Mouse (Mus musculus) mature B cell (primary cell): ENCODE measurements around the gene Slc22a15.

Source experiments
- in situ Hi-C: fragments of 300-500 bp; cut with MboI; formaldehyde crosslinking; loops from 2 replicates; pipeline ENCODE4 v1.14.3; 2019

The Slc22a15 gene

DNA sequence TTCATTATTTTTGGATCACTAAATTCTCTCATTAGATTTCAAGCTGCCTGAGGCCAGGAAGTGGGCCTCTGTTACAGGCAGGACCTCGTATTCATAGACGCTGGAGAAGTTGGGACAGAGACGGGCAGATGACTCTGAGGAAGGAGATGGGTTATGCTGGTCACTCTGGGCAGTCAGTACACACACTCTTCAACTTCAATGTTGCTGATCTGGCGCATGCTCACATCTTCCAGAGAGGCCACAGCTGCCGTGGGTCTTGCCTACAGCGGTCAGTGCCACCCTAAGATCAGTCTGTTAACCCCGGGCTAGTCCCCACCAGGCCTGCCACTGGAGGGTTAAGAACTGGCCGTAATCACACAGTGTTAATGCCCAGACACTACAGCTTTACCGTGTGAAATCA, 52.3 kb downstream of the Slc22a15 start:
- in situ Hi-C loops, result no loop called here

DNA sequence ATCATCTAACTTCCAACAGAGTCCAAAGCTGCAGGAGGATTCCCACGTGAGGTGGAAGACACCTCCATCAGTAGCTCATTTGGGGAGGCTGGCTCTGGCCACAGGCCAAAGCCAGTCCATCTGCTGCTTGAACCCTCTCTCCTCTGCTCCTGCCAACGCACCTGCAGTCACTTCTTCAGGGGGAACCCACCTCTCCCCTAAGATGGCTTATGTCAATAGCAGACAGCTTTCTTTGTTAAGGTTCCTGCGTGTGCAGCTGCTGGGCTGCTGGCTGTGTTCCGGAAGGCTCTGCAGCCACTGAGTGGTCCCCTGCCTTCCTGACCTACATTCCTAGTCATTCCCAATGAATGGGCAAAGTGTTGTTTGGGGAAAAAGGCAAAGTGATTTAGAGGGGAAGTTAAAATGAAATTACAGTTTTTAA, 57.2 kb downstream of the Slc22a15 start:
- in situ Hi-C loops, result no loop called here

DNA sequence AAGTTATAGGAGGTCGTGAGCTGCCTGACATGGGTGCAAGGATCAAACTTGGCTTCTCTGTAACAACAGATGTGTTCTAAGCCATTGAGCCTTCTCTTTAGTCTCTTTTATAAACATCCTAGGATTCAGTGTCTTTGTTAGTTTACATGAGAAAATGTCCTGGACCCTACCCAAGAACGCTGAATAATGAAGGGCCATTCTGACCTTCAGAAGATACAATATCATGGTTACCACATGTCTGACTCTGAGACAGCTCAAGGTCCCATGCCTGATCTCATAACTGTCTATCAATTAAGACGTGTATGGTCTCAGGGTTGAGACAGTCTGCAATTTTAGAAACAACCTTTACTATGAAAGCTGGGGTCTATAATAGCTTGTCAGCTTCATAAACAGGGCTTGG, 62.4 kb downstream of the Slc22a15 start:
- in situ Hi-C loops, result no loop called here

DNA sequence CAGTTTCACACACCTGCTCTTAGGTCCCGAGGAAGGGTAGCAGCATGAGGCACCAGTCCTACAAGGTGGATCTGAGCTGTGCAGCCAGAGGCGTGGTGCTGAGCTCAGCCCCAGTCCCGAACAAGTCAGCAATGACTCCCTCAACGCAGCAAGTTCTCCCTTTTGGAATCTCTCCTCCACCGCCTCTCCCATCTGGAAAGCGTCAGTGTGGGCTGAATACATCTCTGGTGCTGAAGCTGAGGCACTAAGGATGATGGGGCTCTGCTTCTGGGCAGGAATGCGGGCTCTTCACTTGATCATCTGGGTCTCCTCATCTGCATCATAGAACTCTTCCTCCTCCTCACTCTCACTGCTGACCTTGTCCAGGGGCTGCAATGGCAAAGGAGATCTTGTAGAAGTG, 64.1 kb downstream of the Slc22a15 start:
- in situ Hi-C loops, result no loop called here

DNA sequence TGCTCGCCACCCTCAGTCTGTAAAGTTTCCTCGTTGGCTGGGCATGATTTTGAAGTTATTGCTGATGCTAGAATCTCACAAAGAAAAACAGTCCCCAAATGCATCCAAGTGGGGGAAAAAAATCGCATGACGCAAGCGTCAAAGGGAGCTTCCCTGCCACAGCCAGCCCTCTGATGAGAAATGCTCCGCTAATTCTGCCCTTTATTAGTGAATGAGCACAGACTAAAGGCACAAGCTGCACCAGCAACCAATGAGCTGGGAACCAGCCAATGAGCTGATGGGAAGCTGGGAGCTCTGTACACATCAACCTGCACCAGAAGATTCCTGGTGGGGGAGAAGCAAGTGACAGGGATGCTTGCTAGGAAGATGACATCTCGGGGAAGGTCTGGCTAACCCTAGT, 64.5 kb downstream of the Slc22a15 start:
- in situ Hi-C loops, result no loop called here

GRCm38 (mm10) chr3:101854075-101854474, 70.2 kb downstream of the Slc22a15 start:
- in situ Hi-C loops, result no loop called here

- in situ Hi-C loops, result no loop called here
Measured at GRCm38 (mm10) chr3:101851363-101851762, 72.9 kb downstream of the Slc22a15 start.

DNA sequence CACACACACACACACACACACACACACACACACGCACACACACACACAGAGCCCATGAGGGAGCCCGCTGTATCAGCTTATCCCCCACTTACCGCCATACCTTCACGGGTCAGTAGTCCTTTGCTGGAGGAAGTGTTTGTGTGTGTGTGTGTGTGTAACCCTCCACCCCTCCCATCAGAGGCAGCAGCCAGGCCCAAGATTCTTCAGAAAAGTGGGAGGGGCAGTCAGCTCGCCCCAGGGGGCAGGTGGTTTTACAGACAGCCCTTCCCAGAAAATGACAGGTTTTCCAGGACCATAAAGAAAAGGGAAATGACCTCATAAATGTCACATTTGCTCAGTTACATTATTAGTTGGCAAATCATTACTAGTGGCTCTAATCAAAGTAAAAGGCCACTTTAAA, 75.4 kb downstream of the Slc22a15 start, which contains the start of gene Mab21l3:
TSS of gene Mab21l3 (minus strand) at position 144 of the 400 bp plus-strand sequence.
- in situ Hi-C loops, result no loop called here

GRCm38 (mm10) chr3:101846096-101846495, 78.2 kb downstream of the Slc22a15 start:
- in situ Hi-C loops, result no loop called here

DNA sequence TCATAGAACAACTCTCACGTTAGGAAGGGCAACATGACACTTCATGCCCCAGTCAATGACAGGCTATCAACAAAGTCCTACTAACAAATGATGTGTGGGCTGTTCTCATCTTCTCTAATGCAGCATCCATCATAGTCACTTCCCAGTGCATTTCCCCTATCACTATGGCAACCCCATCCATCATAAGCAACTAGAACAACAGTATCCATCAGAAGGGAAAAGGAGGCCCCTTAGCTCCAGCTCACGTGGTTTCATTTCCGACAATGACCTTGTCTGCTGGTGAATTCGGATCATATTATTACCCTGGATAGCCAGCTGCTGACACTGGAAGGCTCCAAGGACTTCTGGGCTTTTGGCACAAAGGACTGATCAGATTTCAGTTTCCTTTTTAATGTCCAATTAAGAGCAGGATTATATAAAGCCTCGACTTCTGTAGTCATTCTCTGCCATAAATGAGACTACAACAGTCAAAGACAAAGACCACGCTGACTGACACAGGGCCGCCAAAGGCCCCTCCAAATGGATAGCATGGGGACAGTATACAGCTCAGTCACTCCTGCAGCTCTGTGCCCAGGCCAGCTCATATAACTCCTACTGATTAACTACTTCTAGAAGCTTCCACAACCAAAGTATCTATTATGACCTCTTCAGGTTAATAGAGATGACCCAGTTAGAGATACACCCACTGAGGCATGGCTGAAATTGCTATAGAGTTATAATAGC, 81.7 kb downstream of the Slc22a15 start:
- in situ Hi-C loops, result no loop called here

DNA sequence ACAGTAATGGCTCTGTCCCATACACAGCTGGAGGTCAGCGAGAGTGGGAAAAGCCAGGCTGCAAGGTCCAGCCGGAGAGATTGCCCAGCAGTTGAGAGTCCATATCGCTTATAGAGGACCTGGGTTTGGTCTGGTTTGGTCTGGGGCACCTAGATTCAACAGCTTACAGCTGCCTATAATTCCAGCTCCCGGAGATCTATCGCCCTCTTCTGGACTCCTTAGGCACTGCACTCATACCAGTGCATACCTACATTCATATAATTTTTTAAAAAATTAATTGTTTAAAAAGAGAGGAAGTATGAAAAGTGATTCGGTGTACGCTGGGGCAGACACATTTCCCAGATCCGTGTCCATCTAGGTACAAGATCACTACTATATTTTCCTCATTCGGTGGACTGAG, 84.9 kb downstream of the Slc22a15 start:
- in situ Hi-C loops, result no loop called here

- in situ Hi-C loops, result no loop called here
Measured at GRCm38 (mm10) chr3:101836971-101837370, 87.3 kb downstream of the Slc22a15 start.

DNA sequence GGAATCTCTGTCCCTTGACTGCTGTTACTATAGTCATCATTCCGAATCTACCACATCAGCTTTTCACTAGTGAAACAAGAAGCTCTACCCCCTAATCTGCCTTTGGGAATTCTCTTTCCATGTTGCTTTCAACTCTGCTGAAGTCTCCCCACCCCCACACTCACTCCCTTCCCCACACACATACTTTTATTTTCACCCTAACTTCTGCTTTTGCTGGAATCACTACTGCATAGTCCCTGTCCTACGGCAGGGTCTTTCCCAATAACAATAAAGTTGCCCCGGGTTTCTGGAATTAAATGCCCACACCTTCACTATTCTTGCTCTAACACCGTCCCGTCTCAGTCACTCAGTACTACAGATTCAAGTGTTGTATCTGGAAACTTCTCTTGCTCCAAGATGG, 87.7 kb downstream of the Slc22a15 start:
- in situ Hi-C loops, result no loop called here

- in situ Hi-C loops, result no loop called here
Measured at GRCm38 (mm10) chr3:101836045-101836444, 88.2 kb downstream of the Slc22a15 start.

DNA sequence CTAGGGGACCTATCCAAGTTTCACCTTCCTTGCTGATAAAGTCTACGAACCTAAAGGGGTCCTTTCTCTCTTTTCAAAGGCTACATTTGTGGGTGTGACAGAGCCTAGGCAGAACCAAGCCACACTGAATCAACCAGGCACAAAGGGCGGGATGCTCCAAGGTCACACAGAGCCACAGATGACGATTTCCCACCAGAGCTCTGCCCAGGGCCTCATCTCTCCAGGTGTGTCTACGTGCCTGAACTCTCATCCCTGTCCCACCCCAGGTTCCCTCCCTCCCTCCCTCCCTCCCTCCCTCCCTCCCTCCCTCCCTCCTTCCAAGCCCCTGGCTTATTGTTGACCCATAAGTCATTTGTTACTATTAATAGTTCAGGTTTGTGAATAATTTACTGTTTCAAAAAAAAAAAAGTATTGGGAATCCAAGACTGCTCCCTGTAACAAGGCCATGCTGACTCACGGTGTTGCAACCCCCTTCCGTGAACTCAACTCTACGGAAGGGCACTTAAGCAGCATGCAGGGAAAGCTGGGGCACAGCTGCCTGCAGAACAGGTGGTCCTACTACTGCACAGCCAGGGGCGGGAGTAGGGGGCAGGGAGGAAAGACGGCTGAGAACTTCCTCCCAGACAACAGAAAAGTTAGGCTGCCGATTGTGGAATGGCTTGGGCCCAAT, 92.9 kb downstream of the Slc22a15 start:
- in situ Hi-C loops, result no loop called here

- in situ Hi-C loops, result no loop called here
Measured at GRCm38 (mm10) chr3:101829881-101830616, 94.2 kb downstream of the Slc22a15 start.

- in situ Hi-C loops, result no loop called here
Measured at GRCm38 (mm10) chr3:101828595-101828994, 95.7 kb downstream of the Slc22a15 start.

DNA sequence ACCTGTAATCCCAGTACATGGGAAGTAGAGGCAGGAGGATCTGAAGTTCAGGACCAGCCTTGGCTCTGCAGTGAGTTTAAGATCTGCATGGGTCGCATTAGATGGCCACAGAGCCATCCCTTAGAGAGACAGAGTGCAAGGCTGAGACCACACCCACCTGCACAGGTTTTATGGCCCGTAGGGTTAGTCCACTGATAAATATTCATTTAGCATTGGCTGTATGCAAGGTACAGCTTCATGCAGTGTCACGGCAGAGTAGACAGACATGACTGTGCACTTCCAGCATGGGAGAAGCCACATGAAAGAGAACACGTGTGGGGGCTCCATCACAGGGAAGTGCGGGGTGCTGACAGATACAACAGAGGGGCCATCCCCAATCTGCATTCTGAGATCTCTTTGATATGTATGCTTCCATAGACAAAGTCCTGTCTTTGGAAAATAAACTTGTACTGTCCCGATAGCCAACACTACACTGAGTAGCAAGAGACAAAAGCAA, 97.0 kb downstream of the Slc22a15 start:
- in situ Hi-C loops, result no loop called here

DNA sequence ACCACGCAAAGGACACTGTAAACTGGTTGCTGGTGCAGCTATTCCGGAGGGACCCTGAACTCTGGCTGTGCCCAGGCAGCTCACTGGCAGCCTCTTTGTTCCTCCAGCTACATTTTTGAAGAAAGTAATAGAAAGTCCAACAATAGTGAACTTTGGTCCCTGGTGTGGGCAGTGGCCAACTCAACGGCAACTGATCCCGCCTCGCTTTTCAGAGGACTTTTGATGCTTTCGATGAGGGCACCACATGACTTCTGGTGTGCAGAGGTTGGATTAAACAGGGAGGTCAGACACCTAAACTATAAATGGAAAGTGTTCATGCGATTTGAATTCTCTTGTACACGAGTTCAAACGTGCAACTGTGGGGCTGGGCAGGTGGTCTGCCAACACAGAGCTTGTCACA, 99.9 kb downstream of the Slc22a15 start:
- in situ Hi-C loops, result loop anchor here (25.0 kb wide), 1 partner anchor 862 kb away; the partner anchor contains the start of gene Ttf2

- in situ Hi-C loops, result loop anchor here (25.0 kb wide), 1 partner anchor 860 kb away; the partner anchor contains the start of gene Ttf2
Measured at GRCm38 (mm10) chr3:101822052-101822451, 102.2 kb downstream of the Slc22a15 start.

- in situ Hi-C loops, result loop anchor here (25.0 kb wide), 1 partner anchor 858 kb away; the partner anchor contains the start of gene Ttf2
Measured at GRCm38 (mm10) chr3:101820708-101821107, 103.5 kb downstream of the Slc22a15 start.

GRCm38 (mm10) chr3:101816006-101816405, 108.2 kb downstream of the Slc22a15 start:
- in situ Hi-C loops, result loop anchor here (10.0 to 25.0 kb wide), 2 partner anchors 331 to 854 kb away; partner anchors contain the start of gene Ttf2
